Mouse (Mus musculus) ES-Bruce4 (cell line): Measurements from ENCODE around the gene Psenen. TPM values are rescaled to one million over a fixed set of nuclear protein-coding genes. Genes with fewer than 3 reads are reported as not detected.

Experiments
- H3K27ac ChIP-seq: 2 replicates; pipeline ENCODE4 v1.5.1; 2012; ENCODE audit warnings: low read length, inconsistent platforms; ENCODE audit not compliant: insufficient read depth
- H3K27me3 ChIP-seq: 2 replicates; pipeline ENCODE4 v1.6.1; 2012; ENCODE audit warnings: mild to moderate bottlenecking, low read length, inconsistent platforms; ENCODE audit not compliant: control insufficient read depth, poor library complexity, insufficient read depth, severe bottlenecking
- H3K36me3 ChIP-seq: 2 replicates; pipeline ENCODE4 v1.6.1; 2012; ENCODE audit warnings: inconsistent platforms, mild to moderate bottlenecking, low read length, moderate library complexity; ENCODE audit not compliant: control insufficient read depth, poor library complexity, insufficient read depth, severe bottlenecking
- H3K4me1 ChIP-seq: one replicate; pipeline ENCODE4 v1.8.1; 2011; ENCODE audit warnings: low read length; ENCODE audit not compliant: control insufficient read depth, insufficient read depth
- H3K4me3 ChIP-seq: 2 replicates; pipeline ENCODE4 v1.5.1; 2011; ENCODE audit warnings: low read depth, mild to moderate bottlenecking, low read length
- H3K9ac ChIP-seq: 2 replicates; pipeline ENCODE4 v1.6.1; 2012; ENCODE audit warnings: low read depth, mild to moderate bottlenecking, inconsistent platforms; ENCODE audit not compliant: poor library complexity, severe bottlenecking
- H3K9me3 ChIP-seq: replicated peaks from 2 replicates; pipeline ENCODE4 v1.6.1; 2012; ENCODE audit warnings: mild to moderate bottlenecking, low read length, inconsistent platforms; ENCODE audit not compliant: control insufficient read depth, poor library complexity, insufficient read depth, severe bottlenecking
- CTCF ChIP-seq: IDR thresholded peaks from one replicate; pipeline ENCODE4 v1.8.1; 2011; ENCODE audit warnings: low read depth, low read length
- EP300 ChIP-seq: IDR thresholded peaks from 2 replicates; pipeline ENCODE4 v1.6.1; 2011; ENCODE audit warnings: low read depth, low read length; ENCODE audit not compliant: insufficient read depth
- POLR2A ChIP-seq: IDR thresholded peaks from one replicate; pipeline ENCODE4 v1.8.1; 2011; ENCODE audit warnings: low read length; ENCODE audit not compliant: insufficient read depth
- polyA plus RNA-seq: library from polyadenylated mRNA; stranded (reverse); fragments of >200 nt; gene quantifications from 2 replicates; pipeline ENCODE4 v1.2.4, GENCODE M21; 2011; ENCODE audit warnings: low read depth; ENCODE audit not compliant: missing spikeins, insufficient read depth, insufficient read length

Gene Psenen
- polyA plus RNA-seq, 1 experiment = 99.8 TPM

GRCm38 (mm10) chr7:30558656-30559442 lies 4.6 kb downstream of the Psenen start:
- no peaks in the 10 kb centered on the region for H3K27me3 ChIP-seq
- no peaks in the 10 kb centered on the region for H3K9me3 ChIP-seq
- peaks cover 16% of the 10 kb centered on the region for H3K36me3 ChIP-seq
- peak overlapping the region; percentile 74 for H3K9ac ChIP-seq
- peaks cover 3% of the 10 kb centered on the region for H3K4me1 ChIP-seq
- H3K27ac ChIP-seq = peak overlapping the region; percentile 13; the same call in 1 of the 2 replicates
- peak overlapping the region; percentile 93 for H3K4me3 ChIP-seq
- TF ChIP-seq POLR2A (no peak), EP300 (no peak), CTCF (no peak)

- peaks cover 16% of the 10 kb centered on the region for H3K36me3 ChIP-seq
- no peaks in the 10 kb centered on the region for H3K27me3 ChIP-seq
- H3K4me1 ChIP-seq = peaks cover 3% of the 10 kb centered on the region
- 0 out of 2 replicates have a peak overlapping the region, but pooled peaks have one; percentile 74 for H3K9ac ChIP-seq
- H3K4me3 ChIP-seq = no peak overlapping the region
- H3K9me3 ChIP-seq = no peaks in the 10 kb centered on the region
- no peak overlapping the region for H3K27ac ChIP-seq
- TF ChIP-seq EP300 (no peak), POLR2A (no peak), CTCF (no peak)
Measured at GRCm38 (mm10) chr7:30557901-30558514, 5.4 kb downstream of the Psenen start.

GRCm38 (mm10) chr7:30556894-30557536 lies 6.4 kb downstream of the Psenen start:
- H3K9ac ChIP-seq = no peak overlapping the region
- TF ChIP-seq EP300 (no peak), CTCF (peak; percentile 14)
- H3K4me1 ChIP-seq = peaks cover 3% of the 10 kb centered on the region
- H3K36me3 ChIP-seq = peaks cover 16% of the 10 kb centered on the region
- H3K27ac ChIP-seq = no peak overlapping the region
- no peaks in the 10 kb centered on the region for H3K9me3 ChIP-seq
- H3K4me3 ChIP-seq = no peak overlapping the region
- H3K27me3 ChIP-seq = no peaks in the 10 kb centered on the region

- Histone ChIP-seq H3K4me3 (no peak overlapping the region), H3K9me3 (no peaks in the 10 kb centered on the region), H3K4me1 (peaks cover 3% of the 10 kb centered on the region), H3K27ac (no peak overlapping the region), H3K9ac (peak overlapping the region; percentile 82; the same call in 1 of the 2 replicates), H3K36me3 (peaks cover 16% of the 10 kb centered on the region), H3K27me3 (no peaks in the 10 kb centered on the region)
- TF ChIP-seq POLR2A (no peak), EP300 (no peak), CTCF (no peak)
Measured at GRCm38 (mm10) chr7:30553810-30554584, 9.4 kb downstream of the Psenen start.

- H3K36me3 ChIP-seq = peaks cover 16% of the 10 kb centered on the region
- TF ChIP-seq EP300 (no peak), CTCF (no peak), POLR2A (no peak)
- peaks cover 2% of the 10 kb centered on the region for H3K4me1 ChIP-seq
- peak overlapping the region; percentile 84 for H3K4me3 ChIP-seq
- H3K27me3 ChIP-seq = no peaks in the 10 kb centered on the region
- H3K9me3 ChIP-seq = no peaks in the 10 kb centered on the region
- no peak overlapping the region for H3K27ac ChIP-seq
- peak overlapping the region; percentile 82 for H3K9ac ChIP-seq
Measured at GRCm38 (mm10) chr7:30553021-30553589, 10.3 kb downstream of the Psenen start.
